30 mouse cellular contexts compared by ENCODE assay signal in genomic region chrX:128352342-128352741, GRCm38 (mm10).
"Had no signal": no experiment of that assay in that cellular context is flagged by ENCODE, and none has a peak within 500 bp of the region (broad histone marks: within the 10 kb centered on the region; RNA-seq: fewer than 3 reads in every experiment).

No protein-coding gene starts in this region.

- H3K27ac ChIP-seq: heart, embryonic 13.5 days; heart, embryonic 15.5 days; hindbrain, embryonic 10.5 days; hindbrain, embryonic 12.5 days; hindbrain, embryonic 13.5 days; hindbrain, embryonic 14.5 days; hindbrain, embryonic 15.5 days; hindbrain, postnatal 0 days; intestine, embryonic 15.5 days; kidney, embryonic 15.5 days; kidney, postnatal 0 days; layer of hippocampus, adult 2 months; left cerebral cortex, adult 2 months had no signal

- H3K9ac ChIP-seq: heart, embryonic 12.5 days; heart, embryonic 13.5 days; heart, embryonic 15.5 days; hindbrain, embryonic 12.5 days; hindbrain, embryonic 13.5 days; hindbrain, embryonic 14.5 days; hindbrain, embryonic 15.5 days; intestine, embryonic 15.5 days; kidney, embryonic 15.5 days had no signal

- H3K4me1 ChIP-seq: heart, embryonic 12.5 days; heart, embryonic 13.5 days; heart, embryonic 15.5 days; hindbrain, embryonic 10.5 days; hindbrain, embryonic 12.5 days; hindbrain, embryonic 13.5 days; hindbrain, embryonic 15.5 days; intestine, embryonic 15.5 days; kidney, embryonic 15.5 days had no signal

- H3K27me3 ChIP-seq: heart, embryonic 12.5 days; heart, embryonic 13.5 days; heart, embryonic 15.5 days; hindbrain, embryonic 12.5 days; hindbrain, embryonic 13.5 days; hindbrain, embryonic 15.5 days; intestine, embryonic 15.5 days; kidney, embryonic 15.5 days had no signal

- H3K36me3 ChIP-seq: heart, embryonic 12.5 days; heart, embryonic 13.5 days; heart, embryonic 15.5 days; hindbrain, embryonic 10.5 days; hindbrain, embryonic 12.5 days; hindbrain, embryonic 13.5 days; hindbrain, embryonic 15.5 days; intestine, embryonic 15.5 days; kidney, embryonic 15.5 days had no signal

- H3K9me3 ChIP-seq: heart, embryonic 12.5 days; heart, embryonic 13.5 days; heart, embryonic 15.5 days; hindbrain, embryonic 10.5 days; hindbrain, embryonic 12.5 days; hindbrain, embryonic 13.5 days; hindbrain, embryonic 15.5 days; intestine, embryonic 15.5 days; kidney, embryonic 15.5 days had no signal

- DNase-seq: heart, postnatal 10 days; heart, postnatal 14 days; heart, postnatal 36 days; heart, postnatal 4 days; kidney, adult 11 months; kidney, adult 18-20 months; kidney, adult 2 months; kidney, adult 8-10 months; kidney, adult 9 months; kidney, postnatal 10 days; kidney, postnatal 14 days; kidney, postnatal 25 days; kidney, postnatal 36 days; kidney, postnatal 4 days; layer of hippocampus, adult 9-11 months; layer of hippocampus, postnatal 36 days had no signal

- H3K4me3 ChIP-seq: heart, embryonic 12.5 days; heart, embryonic 13.5 days; heart, embryonic 15.5 days; hindbrain, embryonic 10.5 days; hindbrain, embryonic 12.5 days; hindbrain, embryonic 13.5 days; hindbrain, embryonic 15.5 days; intestine, embryonic 15.5 days; kidney, embryonic 15.5 days; layer of hippocampus, adult 2 months; left cerebral cortex, adult 2 months had no signal
